In genomic region chr13:100581701-100582100, GRCm38 (mm10) we compare ENCODE assay signal across 15 mouse cellular contexts. TPM values are rescaled to one million over a fixed set of nuclear protein-coding genes. Genes with fewer than 3 reads are reported as not detected.
DNase-seq lines count a peak whose midpoint lies in the region; ATAC-seq and TF ChIP-seq lines count a peak whose summit lies in the region.
"Had no signal": no experiment of that assay in that cellular context is flagged by ENCODE, and none has a peak within 500 bp of the region (broad histone marks: within the 10 kb centered on the region; RNA-seq: fewer than 3 reads in every experiment).

No protein-coding gene starts in this region.

- TF ChIP-seq CTCF in lung, postnatal 0 days (IDR thresholded peaks at IDR 0.05) = no peak
- TF ChIP-seq CTCF in lung, adult 2 months (IDR thresholded peaks at IDR 0.05; ENCODE audit: insufficient read depth, low read length) = no peak

- peak; percentile 46 for ATAC-seq in lung, postnatal 0 days

- no peaks in the 10 kb centered on the region for H3K9me3 ChIP-seq in lung, postnatal 0 days (ENCODE audit: low read length)
- H3K9me3 ChIP-seq: G1E; liver, embryonic 15.5 days had no signal

- peak; percentile 57 for DNase-seq in adrenal gland, postnatal 14 days
- DNase-seq in adrenal gland, adult 18-20 months (ENCODE audit: low spot score in 2 of 2) = no peak
- peak; percentile 35 for DNase-seq in lung, postnatal 0 days (ENCODE audit: low spot score)
- DNase-seq in lung, adult 2 months = no peak
- peak; percentile 39 to 46 for DNase-seq in heart, postnatal 10 days
- DNase-seq in kidney, postnatal 36 days = peak; percentile 76
- DNase-seq in ovary, postnatal 10 days (ENCODE audit: low spot score) = no peak
- no peak for DNase-seq in spleen, postnatal 14 days (ENCODE audit: low spot score in 2 of 2)
- DNase-seq: adrenal gland, postnatal 10 days; cerebellum, adult 9-10 months; thymus, postnatal 36 days had no signal

- H3K27ac ChIP-seq in lung, postnatal 0 days (ENCODE audit: low read length) = peak overlapping the region; percentile 21; the same call in 1 of the 2 replicates
- H3K27ac ChIP-seq: hindbrain, embryonic 14.5 days; liver, embryonic 15.5 days had no signal

- TF ChIP-seq EP300 in lung, postnatal 0 days (IDR thresholded peaks at IDR 0.05) = no peak

- 10% methylated on average over 3 of the region's 3 CpGs for WGBS in lung, postnatal 0 days
- WGBS in lung, adult 2 months = 22% methylated on average over 3 of the region's 3 CpGs

- no peak overlapping the region for H3K4me3 ChIP-seq in lung, postnatal 0 days (ENCODE audit: low read depth, low read length)
- H3K4me3 ChIP-seq in lung, adult 2 months (replicated peaks; ENCODE audit: extremely low read depth, low read depth, low read length) = no peak overlapping the region
- H3K4me3 ChIP-seq: liver, embryonic 15.5 days had no signal

- no peaks in the 10 kb centered on the region for H3K27me3 ChIP-seq in lung, postnatal 0 days (replicated peaks; ENCODE audit: insufficient read depth, low read length)
- H3K27me3 ChIP-seq: liver, embryonic 15.5 days had no signal

- H3K36me3 ChIP-seq in lung, postnatal 0 days (ENCODE audit: insufficient read depth, low read length) = no peaks in the 10 kb centered on the region
- H3K36me3 ChIP-seq: G1E; liver, embryonic 15.5 days had no signal

- no peak overlapping the region for H3K4me2 ChIP-seq in lung, postnatal 0 days (replicated peaks; ENCODE audit: low read depth, low read length)
- H3K4me2 ChIP-seq: hindbrain, embryonic 14.5 days; liver, embryonic 15.5 days had no signal

- no peak for TF ChIP-seq POLR2A in lung, adult 2 months (IDR thresholded peaks at IDR 0.05; ENCODE audit: borderline replicate concordance, extremely low read depth, low read depth, low read length)

- no peaks in the 10 kb centered on the region for H3K4me1 ChIP-seq in lung, postnatal 0 days (ENCODE audit: insufficient read depth, low read depth, low read length)
- peaks cover 10% of the 10 kb centered on the region for H3K4me1 ChIP-seq in lung, adult 2 months (ENCODE audit: control insufficient read depth, insufficient read depth, low read length)

- intact Hi-C loops in heart, postnatal 10 days (cut with DNase I) = no loop called here

- H3K9ac ChIP-seq in lung, postnatal 0 days (replicated peaks; ENCODE audit: low read depth) = no peak overlapping the region
- H3K9ac ChIP-seq: hindbrain, embryonic 14.5 days; liver, embryonic 15.5 days had no signal

RNA-seq across cellular contexts. Expression of gene Ocln, which starts 29.2 kb away (rescaled TPM):
- total RNA-seq in adrenal gland, postnatal 14 days (2021) = 4.4 and 6.7 TPM in 2 replicates
- total RNA-seq in adrenal gland, adult 18-20 months (2021) = 10 to 100 TPM in 1 of 2 experiments, 1 to 10 TPM in 1; 2.5 to 22.2 TPM
- 71.0 and 76.9 TPM in 2 replicates for polyA plus RNA-seq in lung, postnatal 0 days (2015; fragmentation: Nextera tagmentation; extraction: Ambion mirVana)
- polyA plus RNA-seq in lung, adult 2 months (2012; rRNA removed) = 15.0 and 21.3 TPM in 2 replicates
- 1 to 10 TPM in 1 of 2 experiments, under 1 TPM in 1; 0.94 to 1.2 TPM for total RNA-seq in heart, postnatal 10 days (2021)
- total RNA-seq: megakaryocyte-erythroid progenitor cell, adult 5-6 weeks had no signal
- polyA plus RNA-seq: G1E had no signal

RNA-seq across cellular contexts. Expression of gene Marveld2, which starts 35.1 kb away (rescaled TPM):
- 0.89 and 1.0 TPM in 2 replicates for total RNA-seq in adrenal gland, postnatal 14 days (2021)
- total RNA-seq in adrenal gland, adult 18-20 months (2021) = under 1 TPM; 0.42 to 0.50 TPM
- polyA plus RNA-seq in lung, postnatal 0 days (2015; fragmentation: Nextera tagmentation; extraction: Ambion mirVana) = 11.5 and 11.8 TPM in 2 replicates
- polyA plus RNA-seq in lung, adult 2 months (2012; rRNA removed) = 8.2 and 11.4 TPM in 2 replicates
- total RNA-seq in heart, postnatal 10 days (2021) = 1 to 10 TPM; 1.1 to 1.4 TPM

Comparison
In these comparisons a context has a peak if more than half of its experiments do, and no peak if none do; other contexts are left out.
1. DNase-seq: peak in adrenal gland, postnatal 14 days (single experiment), lung, postnatal 0 days (single experiment), heart, postnatal 10 days (2 of 2) and kidney, postnatal 36 days (2 of 2); none in adrenal gland, adult 18-20 months (0 of 2), lung, adult 2 months (single experiment), ovary, postnatal 10 days (single experiment) and spleen, postnatal 14 days (0 of 2).